Mouse (Mus musculus) heart, embryonic 14.5 days (tissue): ENCODE measurements around the gene Ccdc152. TPM values are rescaled to one million over a fixed set of nuclear protein-coding genes. Genes with fewer than 3 reads are reported as not detected.

Experiments used
- ATAC-seq: fragments of 200-750 bp; cut with Nextera tagmentation; 2 replicates; pipeline ENCODE4 v1.8.0; 2017; ENCODE audit warnings: low read depth, moderate TSS enrichment; ENCODE audit not compliant: insufficient number of reproducible peaks, insufficient read depth, low FRiP score
- H3K27ac ChIP-seq, 2 experiments: fragments of 200-500 bp in 1 of 2; fragments of 300-500 bp in 1 of 2; sonication (generic) in 1 of 2; replicated peaks in 1 of 2; 2 replicates each; pipeline ENCODE4 v1.5.1; 2012 to 2014; ENCODE audit warnings: low read depth in 2 of 2, low read length in 2 of 2, control low read depth in 1 of 2, mild to moderate bottlenecking in 1 of 2, mixed read lengths in 1 of 2; ENCODE audit not compliant: control insufficient read depth in 1 of 2, insufficient read depth in 1 of 2
- H3K27me3 ChIP-seq: fragments of 300-500 bp; sonication (generic); 2 replicates; pipeline ENCODE4 v1.6.1; 2014; ENCODE audit warnings: mild to moderate bottlenecking, low read length, control low read depth; ENCODE audit not compliant: control insufficient read depth, insufficient read depth
- H3K36me3 ChIP-seq: fragments of 300-500 bp; sonication (generic); 2 replicates; pipeline ENCODE4 v1.6.1; 2014; ENCODE audit warnings: mild to moderate bottlenecking, control low read depth, low read length, mixed read lengths; ENCODE audit not compliant: control insufficient read depth, insufficient read depth
- H3K4me1 ChIP-seq, 2 experiments: fragments of 200-500 bp in 1 of 2; fragments of 300-500 bp in 1 of 2; sonication (generic) in 1 of 2; 2 replicates each; pipeline ENCODE4 v1.6.1; 2012 to 2014; ENCODE audit warnings: low read length in 2 of 2, control low read depth in 1 of 2, mixed read lengths in 1 of 2; ENCODE audit not compliant: control insufficient read depth in 2 of 2, insufficient read depth in 2 of 2
- H3K4me2 ChIP-seq: fragments of 300-500 bp; sonication (generic); 2 replicates; pipeline ENCODE4 v1.6.1; 2014; ENCODE audit warnings: mild to moderate bottlenecking, low read length
- H3K4me3 ChIP-seq, 2 experiments: fragments of 200-500 bp in 1 of 2; fragments of 300-500 bp in 1 of 2; sonication (generic) in 1 of 2; 2 replicates each; pipeline ENCODE4 v1.5.1; 2012 to 2014; ENCODE audit warnings: low read length in 2 of 2, mild to moderate bottlenecking in 2 of 2, control low read depth in 1 of 2, low read depth in 1 of 2, moderate library complexity in 1 of 2; ENCODE audit not compliant: control insufficient read depth in 1 of 2, insufficient read depth in 1 of 2
- H3K9ac ChIP-seq: fragments of 300-500 bp; sonication (generic); 2 replicates; pipeline ENCODE4 v1.6.1; 2014; ENCODE audit warnings: mild to moderate bottlenecking, low read length
- H3K9me3 ChIP-seq: fragments of 300-500 bp; sonication (generic); 2 replicates; pipeline ENCODE4 v1.6.1; 2016; ENCODE audit warnings: low read length, control low read depth; ENCODE audit not compliant: control insufficient read depth
- WGBS: fragments of 180-500 bp; shearing (Covaris S2); extraction: QIAGEN DNeasy Blood & Tissue Kit; methylation state at CpG from one replicate; pipeline ENCODE4 v1.1.7; 2014; 5-methylcytosine and 5-hydroxymethylcytosine counted together
- polyA plus RNA-seq: library from polyadenylated mRNA; unstranded; fragments of >200 nt; fragmentation: Nextera tagmentation; extraction: Ambion mirVana; gene quantifications from 2 replicates; pipeline ENCODE4 v1.2.1, GENCODE M21; 2014

Gene Ccdc152
- polyA plus RNA-seq, 1 experiment from 2014 or later: 0.18 TPM

DNA sequence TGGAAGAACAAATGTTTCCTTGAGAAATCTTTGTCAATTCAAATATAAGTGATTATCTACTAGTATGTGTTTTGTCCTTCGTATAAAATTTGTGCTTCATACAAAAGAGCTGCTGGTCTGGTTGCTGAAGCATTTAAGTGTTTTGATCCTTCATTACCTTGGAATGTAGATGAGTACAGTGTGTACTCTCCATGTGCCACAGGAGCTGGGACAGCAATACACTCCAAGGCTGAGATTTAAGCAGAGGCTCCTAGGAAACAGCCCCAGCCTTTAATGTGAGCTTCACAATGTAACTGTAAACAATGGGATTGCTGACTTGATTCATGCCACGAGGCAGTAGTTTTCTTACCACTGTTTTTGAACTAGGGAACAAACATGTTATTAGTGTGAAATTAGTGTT, 28.5 kb upstream of the Ccdc152 start:
- Histone ChIP-seq H3K9ac (no peak overlapping the region), H3K4me1 (no peaks in the 10 kb centered on the region), H3K9me3 (no peaks in the 10 kb centered on the region), H3K27ac (no peak overlapping the region), H3K27me3 (no peaks in the 10 kb centered on the region), H3K36me3 (peaks cover 29% of the 10 kb centered on the region), H3K4me3 (no peak overlapping the region), H3K4me2 (no peak overlapping the region)
- ATAC-seq: no peak
- WGBS: 81% methylated on average over 2 of the region's 2 CpGs

DNA sequence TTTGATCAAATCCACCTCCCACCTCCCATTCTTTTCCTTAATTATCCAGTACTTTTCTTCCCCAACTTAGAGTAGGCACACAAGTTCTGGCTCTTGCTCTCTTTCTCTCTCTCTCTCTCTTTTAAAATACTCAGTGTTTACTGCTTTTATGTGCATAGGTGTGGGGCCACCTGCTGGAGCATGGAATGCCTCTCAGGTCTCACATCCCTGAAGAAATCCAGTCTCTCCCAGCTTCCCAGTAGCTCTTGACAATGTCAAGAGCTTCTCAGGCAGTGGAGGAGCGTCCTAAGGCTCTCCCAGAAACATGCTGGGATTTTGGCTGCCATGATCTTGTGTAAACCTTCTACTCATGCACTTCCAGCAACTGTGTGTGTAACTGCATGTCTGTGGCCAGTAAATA, 27.0 kb upstream of the Ccdc152 start:
- Histone ChIP-seq H3K27ac (no peak overlapping the region), H3K27me3 (no peaks in the 10 kb centered on the region), H3K4me3 (no peak overlapping the region), H3K9me3 (no peaks in the 10 kb centered on the region), H3K4me1 (no peaks in the 10 kb centered on the region), H3K9ac (no peak overlapping the region), H3K36me3 (peaks cover 22% of the 10 kb centered on the region), H3K4me2 (no peak overlapping the region)
- ATAC-seq: no peak
- WGBS: 73% methylated on average over 1 of the region's 1 CpGs

DNA sequence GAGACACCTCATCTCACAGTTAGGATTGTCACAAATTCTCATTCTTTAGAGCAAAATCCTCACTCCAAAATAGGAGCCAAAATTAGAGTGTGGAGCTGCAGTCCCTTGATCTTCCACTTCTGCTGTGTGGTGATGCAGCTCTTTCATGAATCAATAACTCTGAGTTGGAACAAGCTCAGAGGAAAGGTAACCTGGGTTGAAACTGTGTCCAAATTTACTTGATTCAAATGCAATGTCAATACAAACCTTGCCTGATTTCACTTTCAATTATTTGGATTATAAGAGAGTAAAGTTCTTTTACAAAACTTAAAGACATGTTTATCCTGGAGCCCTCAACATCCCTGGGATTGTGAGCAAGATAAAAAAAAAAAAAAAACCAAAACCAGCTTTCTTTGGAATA, 19.7 kb upstream of the Ccdc152 start:
- Histone ChIP-seq H3K27ac (no peak overlapping the region), H3K27me3 (no peaks in the 10 kb centered on the region), H3K4me1 (no peaks in the 10 kb centered on the region), H3K4me2 (no peak overlapping the region), H3K4me3 (no peak overlapping the region), H3K9me3 (no peaks in the 10 kb centered on the region), H3K36me3 (peaks cover 19% of the 10 kb centered on the region), H3K9ac (no peak overlapping the region)
- no peak for ATAC-seq

DNA sequence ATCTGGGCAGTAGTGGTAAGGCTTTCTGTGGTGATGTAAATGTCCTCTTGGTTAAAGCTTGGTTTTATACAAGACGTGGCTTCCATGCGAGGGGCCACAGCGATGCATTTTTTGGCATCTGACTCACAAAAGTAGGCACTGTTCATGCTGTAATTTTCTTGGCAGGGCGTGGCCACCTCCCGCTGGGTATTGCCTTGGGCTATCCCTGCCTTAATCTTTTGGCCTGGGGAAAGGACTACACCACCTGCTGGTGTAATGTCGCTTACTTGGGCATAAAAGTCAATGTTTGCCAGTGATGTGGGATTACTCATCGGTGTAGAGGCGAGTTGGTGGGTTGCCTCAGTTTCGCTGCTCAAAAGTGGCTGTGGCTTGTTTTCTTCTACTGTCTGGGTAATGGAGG, 16.6 kb upstream of the Ccdc152 start:
- no peak for ATAC-seq
- Histone ChIP-seq H3K9me3 (no peaks in the 10 kb centered on the region), H3K27me3 (no peaks in the 10 kb centered on the region), H3K27ac (no peak overlapping the region), H3K9ac (no peak overlapping the region), H3K4me1 (no peaks in the 10 kb centered on the region), H3K36me3 (peaks cover 17% of the 10 kb centered on the region), H3K4me3 (no peak overlapping the region), H3K4me2 (no peak overlapping the region)
- 90% methylated on average over 9 of the region's 9 CpGs for WGBS

DNA sequence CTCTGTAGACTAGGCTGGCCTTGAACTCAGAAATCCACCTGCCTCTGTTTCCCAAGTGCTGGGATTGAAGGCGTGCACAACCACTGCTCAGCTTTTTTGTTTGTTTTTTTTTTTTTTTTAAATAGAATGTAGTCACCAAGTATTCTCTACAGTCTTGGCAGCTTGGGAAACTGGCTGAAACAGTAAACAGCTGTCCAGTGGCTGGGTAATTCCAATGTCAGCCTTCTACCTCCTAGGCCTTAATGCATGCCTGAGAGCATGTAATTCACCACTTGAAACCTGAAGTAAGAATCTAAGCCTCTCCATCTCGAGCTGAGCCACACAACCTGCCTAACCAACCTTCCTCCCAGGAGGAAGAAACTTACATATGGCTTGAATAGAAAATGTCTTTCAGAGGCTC, 13.3 kb upstream of the Ccdc152 start:
- no peak overlapping the region for H3K27ac ChIP-seq
- no peak for ATAC-seq
- H3K36me3 ChIP-seq: peaks cover 17% of the 10 kb centered on the region
- no peak overlapping the region for H3K4me2 ChIP-seq
- H3K4me1 ChIP-seq: 0 out of 4 replicates have a peak, but pooled peaks cover 0 to 6% of the 10 kb centered on the region in 2 experiments
- no peaks in the 10 kb centered on the region for H3K27me3 ChIP-seq
- no peaks in the 10 kb centered on the region for H3K9me3 ChIP-seq
- 88% methylated on average over 2 of the region's 2 CpGs for WGBS
- no peak overlapping the region for H3K9ac ChIP-seq
- no peak overlapping the region for H3K4me3 ChIP-seq

DNA sequence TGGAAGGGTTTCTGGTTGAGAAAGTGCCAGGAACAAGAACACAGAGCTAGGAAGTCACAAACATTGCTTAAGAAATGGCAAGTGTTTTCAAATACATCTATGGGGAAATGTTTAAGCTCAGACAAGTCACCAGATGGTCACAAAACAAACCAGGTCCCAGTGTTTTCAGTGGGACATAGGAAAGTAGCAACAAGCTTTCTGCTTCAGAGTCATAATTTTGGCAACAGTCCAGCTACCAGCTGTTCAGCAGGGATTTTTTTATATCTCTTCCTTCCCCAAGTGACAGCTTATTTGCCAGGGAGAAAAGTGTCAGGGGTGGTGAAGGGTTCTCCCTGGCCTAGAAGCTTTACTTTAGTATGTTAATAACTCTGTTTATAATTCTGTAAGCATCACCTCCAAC, 9.6 kb upstream of the Ccdc152 start:
- no peak for ATAC-seq
- H3K4me3 ChIP-seq: no peak overlapping the region

DNA sequence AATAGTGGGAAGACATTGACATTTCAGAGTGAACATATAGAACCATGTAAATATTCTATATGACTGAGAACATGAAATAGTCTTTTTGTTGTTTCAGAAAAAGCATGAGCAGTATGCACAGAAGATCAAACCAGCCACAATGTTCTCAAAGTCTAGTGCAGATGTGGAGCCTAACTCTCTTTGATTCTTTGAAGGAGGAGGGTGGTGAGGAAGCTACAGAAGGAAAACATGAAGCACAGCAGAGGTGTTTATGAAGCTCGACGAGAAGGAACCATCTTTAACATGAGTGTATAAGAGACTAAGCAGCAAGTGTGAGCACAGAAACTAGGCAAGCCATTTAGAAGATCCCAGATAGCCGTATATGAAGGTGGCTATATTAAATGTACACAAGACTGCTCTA, 6.5 kb upstream of the Ccdc152 start:
- Histone ChIP-seq H3K9ac (no peak overlapping the region), H3K9me3 (no peaks in the 10 kb centered on the region), H3K4me3 (no peak overlapping the region), H3K4me2 (no peak overlapping the region), H3K27me3 (no peaks in the 10 kb centered on the region), H3K36me3 (no peaks in the 10 kb centered on the region), H3K27ac (no peak overlapping the region), H3K4me1 (0 out of 4 replicates have a peak, but pooled peaks cover 0 to 6% of the 10 kb centered on the region in 2 experiments)
- WGBS: 80% methylated on average over 3 of the region's 3 CpGs
- no peak for ATAC-seq

More for the DNA sequence above, 9.6 kb upstream of the Ccdc152 start:
- no peaks in the 10 kb centered on the region for H3K27me3 ChIP-seq
- H3K4me2 ChIP-seq: no peak overlapping the region
- no peak overlapping the region for H3K9ac ChIP-seq
- no peaks in the 10 kb centered on the region for H3K9me3 ChIP-seq
- H3K27ac ChIP-seq: no peak overlapping the region; a peak in 1 of 4 replicates
- H3K4me1 ChIP-seq: 0 out of 4 replicates have a peak, but pooled peaks cover 0 to 6% of the 10 kb centered on the region in 2 experiments
- 0 out of 2 replicates have a peak, but pooled peaks cover 4% of the 10 kb centered on the region for H3K36me3 ChIP-seq

DNA sequence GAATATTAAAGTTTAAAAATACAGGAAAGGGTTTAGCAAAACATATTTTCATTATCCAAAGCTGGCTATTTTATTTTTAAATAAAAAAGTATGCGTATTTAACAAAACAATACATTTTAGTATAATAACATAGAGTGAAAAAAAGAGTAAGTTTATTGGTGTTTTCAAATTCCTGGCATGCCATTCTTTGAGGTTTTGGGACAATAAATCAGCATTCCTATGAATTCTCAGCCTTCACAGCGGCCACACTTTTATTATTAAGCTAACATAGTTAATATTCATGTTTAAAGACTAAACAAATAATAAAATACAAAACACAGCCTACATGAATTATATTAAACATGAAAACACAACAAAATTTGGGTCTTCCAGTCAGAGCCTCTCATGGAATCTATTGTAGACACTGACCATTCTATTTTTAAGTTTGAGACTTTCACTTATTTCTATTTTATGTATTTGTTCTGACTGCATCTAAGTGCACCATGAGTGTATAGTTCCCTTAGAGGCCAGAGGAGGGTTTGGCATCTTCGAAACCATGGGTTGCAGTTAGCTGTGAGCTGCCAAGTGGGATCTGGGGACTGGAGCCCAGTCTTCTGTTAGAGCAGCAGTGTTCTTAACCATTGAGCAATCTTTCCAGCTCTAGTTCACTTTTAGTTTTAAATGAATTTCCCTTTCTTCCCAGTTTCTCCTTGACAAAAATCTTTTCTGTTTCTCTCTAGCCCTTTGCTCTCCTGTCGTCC, 2.8 kb downstream of the Ccdc152 start:
- Histone ChIP-seq H3K9ac (no peak overlapping the region), H3K27ac (no peak overlapping the region), H3K4me2 (no peak overlapping the region), H3K36me3 (no peaks in the 10 kb centered on the region), H3K4me1 (no peaks in the 10 kb centered on the region), H3K9me3 (no peaks in the 10 kb centered on the region), H3K4me3 (no peak overlapping the region), H3K27me3 (no peaks in the 10 kb centered on the region)
- WGBS: 69% methylated on average over 4 of the region's 4 CpGs
- ATAC-seq: no peak
